Mouse (Mus musculus) liver, embryonic 14.5 days (tissue): ENCODE results near the gene F8. TPM values are rescaled to one million over a fixed set of nuclear protein-coding genes. Genes with fewer than 3 reads are reported as not detected.
A peak's percentile ranks its signal among the peaks of the same experiment; 100 is the strongest.

Experiments used
- ATAC-seq: fragments of 200-750 bp; cut with Nextera tagmentation; 2 replicates; pipeline ENCODE4 v1.8.0; 2017; ENCODE audit warnings: moderate number of reproducible peaks, mild to moderate bottlenecking, moderate library complexity; ENCODE audit not compliant: insufficient read depth
- DNase-seq, 3 experiments: peaks; one replicate each; pipeline ENCODE4 v3.0.0-alpha.2; 2012 to 2013; ENCODE audit warnings: low read depth in 3 of 3, low spot score in 3 of 3
- H3K27ac ChIP-seq: fragments of 300-500 bp; sonication (generic); 2 replicates; pipeline ENCODE4 v1.5.1; 2014; ENCODE audit warnings: moderate library complexity, mild to moderate bottlenecking, control low read depth, inconsistent platforms
- H3K27me3 ChIP-seq: fragments of 300-500 bp; sonication (generic); 2 replicates; pipeline ENCODE4 v1.6.1; 2014; ENCODE audit warnings: mild to moderate bottlenecking, low read length, moderate library complexity; ENCODE audit not compliant: control insufficient read depth, insufficient read depth
- H3K36me3 ChIP-seq: fragments of 300-500 bp; sonication (generic); replicated peaks from 2 replicates; pipeline ENCODE4 v1.6.1; 2014; ENCODE audit warnings: low read depth; ENCODE audit not compliant: control insufficient read depth, insufficient read depth
- H3K4me1 ChIP-seq, 2 experiments: fragments of 200-500 bp in 1 of 2; fragments of 300-500 bp in 1 of 2; sonication (generic) in 1 of 2; replicated peaks; 2 replicates each; pipeline ENCODE4 v1.6.1; 2012 to 2014; ENCODE audit warnings: antibody characterized with exemption in 1 of 2, inconsistent platforms in 1 of 2, low read length in 1 of 2; ENCODE audit not compliant: control insufficient read depth in 2 of 2, insufficient read depth in 2 of 2
- H3K4me2 ChIP-seq: fragments of 300-500 bp; sonication (generic); 2 replicates; pipeline ENCODE4 v1.6.1; 2014; ENCODE audit warnings: low read depth, mild to moderate bottlenecking, control low read depth, moderate library complexity
- H3K4me3 ChIP-seq, 2 experiments: fragments of 200-500 bp in 1 of 2; fragments of 300-500 bp in 1 of 2; sonication (generic) in 1 of 2; 2 replicates each; pipeline ENCODE4 v1.5.1; 2012 to 2014; ENCODE audit warnings: low read depth in 2 of 2, low read length in 2 of 2, mild to moderate bottlenecking in 2 of 2, control low read depth in 1 of 2, inconsistent platforms in 1 of 2, moderate library complexity in 1 of 2; ENCODE audit not compliant: insufficient read depth in 1 of 2
- H3K9ac ChIP-seq: fragments of 300-500 bp; sonication (generic); replicated peaks from 2 replicates; pipeline ENCODE4 v1.6.1; 2014; ENCODE audit warnings: mild to moderate bottlenecking, control low read depth, moderate library complexity
- H3K9me3 ChIP-seq: fragments of 300-500 bp; sonication (generic); 2 replicates; pipeline ENCODE4 v1.6.1; 2016; ENCODE audit warnings: low read length, mixed read lengths; ENCODE audit not compliant: control insufficient read depth
- CTCF ChIP-seq: IDR thresholded peaks from 2 replicates; pipeline ENCODE4 v1.5.1; 2016; ENCODE audit warnings: antibody characterized with exemption, low read depth, control low read depth
- EP300 ChIP-seq: IDR thresholded peaks from 2 replicates; pipeline ENCODE4 v1.6.1; 2016; ENCODE audit warnings: antibody characterized with exemption, low read depth
- WGBS: fragments of 180-500 bp; shearing (Covaris S2); extraction: QIAGEN DNeasy Blood & Tissue Kit; methylation state at CpG from one replicate; pipeline ENCODE4 v1.1.7; 2014; ENCODE audit not compliant: insufficient replicate concordance; 5-methylcytosine and 5-hydroxymethylcytosine counted together
- polyA plus RNA-seq, 2 experiments: library from polyadenylated mRNA; depleted of rRNA in 1 of 2; stranded (reverse) in 1 of 2; unstranded in 1 of 2; fragments of >200 nt; fragmentation: Nextera tagmentation in 1 of 2; extraction: Ambion mirVana in 1 of 2; gene quantifications; 2 replicates each; pipeline versions ENCODE4 v1.2.1 to v1.2.3; 2012 to 2014

Gene F8
- 0.21 and 0.46 TPM in 2 replicates for polyA plus RNA-seq (2012; rRNA removed)
- 1.8 and 2.8 TPM in 2 replicates for polyA plus RNA-seq (2014; fragmentation: Nextera tagmentation; extraction: Ambion mirVana)

DNA sequence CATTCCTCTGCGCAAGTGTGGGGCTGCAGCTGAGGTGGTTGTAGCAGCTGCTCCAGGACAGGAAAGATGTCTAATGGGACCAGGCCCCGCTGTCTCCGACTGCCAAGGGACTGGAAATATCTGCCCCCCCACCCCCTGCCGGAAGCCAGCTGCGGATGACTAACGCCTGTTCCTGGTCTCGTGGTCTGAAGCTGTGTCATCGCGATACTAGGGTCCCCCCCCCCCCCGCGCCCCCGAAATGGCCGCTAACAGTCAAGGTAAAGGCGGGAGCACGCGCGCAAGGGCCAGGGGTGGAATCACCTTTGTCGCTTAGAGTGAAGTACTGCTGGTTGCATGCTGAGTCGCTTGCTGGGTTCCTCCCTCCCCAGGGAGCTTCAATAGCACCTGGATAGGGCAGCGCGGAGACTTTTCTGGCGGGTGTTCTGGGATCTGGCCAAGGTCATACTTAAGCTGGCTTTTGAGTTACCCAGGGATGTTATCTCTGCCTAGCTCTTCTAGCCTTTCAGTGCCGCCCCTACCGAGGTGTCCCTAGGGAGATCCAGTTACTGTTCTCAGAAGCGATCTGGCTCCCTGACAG, at the start of gene F8, which contains the start of gene Fundc2:
Gene F8 (minus strand): TSS at position 421 of the 577 bp plus-strand sequence.
Gene Fundc2 (plus strand): TSS at position 205 of the 577 bp plus-strand sequence.
- ATAC-seq (peak; percentile 92), DNase-seq (peak; percentile 47 to 64 (median 61))
- H3K4me2 ChIP-seq = peak within 1 kb of the TSS; percentile 67
- H3K36me3 ChIP-seq = no peaks in the 10 kb centered on the region
- no peak for TF ChIP-seq CTCF
- 10% methylated on average over 24 of the region's 25 CpGs for WGBS
- H3K4me3 ChIP-seq = peak within 1 kb of the TSS; percentile 61 to 99
- peak within 1 kb of the TSS; percentile 69 for H3K27ac ChIP-seq
- H3K4me1 ChIP-seq = peaks cover 0 to 2% of the 10 kb centered on the region in 2 experiments; a peak in 1 of 4 replicates
- H3K27me3 ChIP-seq = no peaks in the 10 kb centered on the region
- peak within 1 kb of the TSS; percentile 70 for H3K9ac ChIP-seq
- H3K9me3 ChIP-seq = no peaks in the 10 kb centered on the region

GRCm38 (mm10) chrX:75415936-75416785, 33.7 kb upstream of the F8 start, which contains the start of the genes Cmc4, Mtcp1 and Brcc3:
TSS of gene Cmc4 (minus strand) at chrX:75416584.
TSS of gene Mtcp1 (minus strand) at chrX:75416588.
TSS of gene Brcc3 (plus strand) at chrX:75416628.
- no peaks in the 10 kb centered on the region; a peak in 1 of 4 replicates for H3K4me1 ChIP-seq
- ATAC-seq (peak; percentile 98), DNase-seq (peak; percentile 82 to 87 (median 85))
- no peaks in the 10 kb centered on the region for H3K27me3 ChIP-seq
- TF ChIP-seq CTCF (peak; percentile 31; the same call in 1 of the 2 replicates), EP300 (peak; percentile 48; the same call in 1 of the 2 replicates)
- H3K9me3 ChIP-seq = no peaks in the 10 kb centered on the region
- peak within 1 kb of the TSS; percentile 75 for H3K9ac ChIP-seq
- H3K27ac ChIP-seq = peak within 1 kb of the TSS; percentile 82
- H3K4me2 ChIP-seq = peak within 1 kb of the TSS; percentile 67
- 7% methylated on average over 52 of the region's 52 CpGs for whole genome bisulfite sequencing
- H3K4me3 ChIP-seq = peak within 1 kb of the TSS; percentile 59 to 91
- no peaks in the 10 kb centered on the region for H3K36me3 ChIP-seq

- TF ChIP-seq CTCF (no peak), EP300 (no peak)
- Histone ChIP-seq H3K27me3 (no peaks in the 10 kb centered on the region), H3K9me3 (no peaks in the 10 kb centered on the region), H3K36me3 (no peaks in the 10 kb centered on the region), H3K4me2 (no peak overlapping the region), H3K4me1 (no peaks in the 10 kb centered on the region; a peak in 1 of 4 replicates), H3K9ac (no peak overlapping the region), H3K4me3 (no peak overlapping the region), H3K27ac (no peak overlapping the region)
- DNase-seq = no peak
- whole genome bisulfite sequencing = 83% methylated on average over 1 of the region's 1 CpGs
- no peak for ATAC-seq
These were observed 27.3 kb upstream of the F8 start for GRCm38 (mm10) chrX:75409711-75410110.

GRCm38 (mm10) chrX:75403350-75403749, 20.9 kb upstream of the F8 start:
- Histone ChIP-seq H3K27ac (peak overlapping the region; percentile 63), H3K4me2 (no peak overlapping the region), H3K9me3 (no peaks in the 10 kb centered on the region), H3K9ac (no peak overlapping the region), H3K36me3 (no peaks in the 10 kb centered on the region), H3K27me3 (no peaks in the 10 kb centered on the region), H3K4me1 (peaks cover 10 to 13% of the 10 kb centered on the region in 2 experiments), H3K4me3 (no peak overlapping the region)
- no peak for TF ChIP-seq EP300
- TF ChIP-seq CTCF = no peak
- no peak for DNase-seq
- ATAC-seq = no peak; the same call in 1 of the 2 replicates

GRCm38 (mm10) chrX:75402668-75403067, 20.3 kb upstream of the F8 start:
- Histone ChIP-seq H3K4me1 (peaks cover 10 to 13% of the 10 kb centered on the region in 2 experiments), H3K27me3 (no peaks in the 10 kb centered on the region), H3K4me2 (no peak overlapping the region), H3K27ac (peak overlapping the region; percentile 63), H3K4me3 (no peak overlapping the region), H3K9ac (no peak overlapping the region), H3K36me3 (no peaks in the 10 kb centered on the region), H3K9me3 (no peaks in the 10 kb centered on the region)
- 23% methylated on average over 2 of the region's 2 CpGs for WGBS
- peak; percentile 68 for TF ChIP-seq EP300
- no peak for TF ChIP-seq CTCF
- ATAC-seq = peak; percentile 87
- DNase-seq = peak; percentile 45 to 56 (median 46)
